Mouse (Mus musculus) embryo, embryonic 10 days (tissue): ENCODE measurements around the gene Raet1e.
A peak's percentile ranks its signal among the peaks of the same experiment; 100 is the strongest.
"Not testable (repeated sequence)": the region's sequence is repeated elsewhere in the genome, so short reads cannot be mapped to it uniquely, and the experiment has no call there.

Source experiments
- DNase-seq: peaks from one replicate; pipeline ENCODE4 v3.0.0-alpha.2; 2015; ENCODE audit warnings: low spot score

Raet1e gene

GRCm38 (mm10) chr10:22361415-22362352, 203.3 kb downstream of the Raet1e start:
- not testable (repeated sequence) for DNase-seq

DNA sequence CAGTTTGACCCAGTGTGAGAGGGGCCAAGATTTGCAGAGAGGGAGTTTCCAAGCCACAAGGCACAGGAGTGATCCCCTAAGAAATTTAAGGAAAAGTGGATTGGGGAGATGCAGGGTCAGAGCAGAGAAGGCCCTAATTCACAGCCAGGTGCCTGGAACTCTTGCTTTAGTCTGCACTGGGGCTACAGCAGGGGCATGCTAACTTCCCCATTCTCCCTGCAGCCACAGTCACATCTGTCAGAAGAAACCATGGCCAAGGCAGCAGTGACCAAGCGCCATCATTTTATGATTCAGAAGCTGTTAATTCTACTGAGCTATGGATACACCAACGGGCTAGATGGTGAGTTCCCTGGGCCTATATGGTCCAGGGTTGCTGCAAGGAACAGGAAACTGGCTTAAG, 204.1 kb downstream of the Raet1e start:
- not testable (repeated sequence) for DNase-seq

DNA sequence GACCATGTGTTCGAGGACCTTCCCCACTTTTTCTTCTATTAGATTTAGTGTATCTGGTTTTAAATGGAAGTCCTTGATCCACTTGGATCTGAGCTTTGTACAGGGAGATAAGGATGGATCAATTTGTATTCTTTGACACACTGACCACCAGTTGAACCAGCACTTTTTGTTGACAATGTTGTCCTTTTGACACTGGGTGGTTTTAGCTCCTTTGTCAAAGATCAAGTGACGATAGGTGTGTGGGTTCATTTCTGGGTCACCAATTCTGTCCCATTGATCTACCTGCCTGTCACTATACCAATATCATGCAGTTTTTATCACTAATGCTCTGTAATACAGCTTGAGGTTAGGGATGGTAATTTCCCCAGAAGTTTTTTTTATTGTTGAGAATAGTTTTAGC, 206.5 kb downstream of the Raet1e start:
- DNase-seq = not testable (repeated sequence)

DNA sequence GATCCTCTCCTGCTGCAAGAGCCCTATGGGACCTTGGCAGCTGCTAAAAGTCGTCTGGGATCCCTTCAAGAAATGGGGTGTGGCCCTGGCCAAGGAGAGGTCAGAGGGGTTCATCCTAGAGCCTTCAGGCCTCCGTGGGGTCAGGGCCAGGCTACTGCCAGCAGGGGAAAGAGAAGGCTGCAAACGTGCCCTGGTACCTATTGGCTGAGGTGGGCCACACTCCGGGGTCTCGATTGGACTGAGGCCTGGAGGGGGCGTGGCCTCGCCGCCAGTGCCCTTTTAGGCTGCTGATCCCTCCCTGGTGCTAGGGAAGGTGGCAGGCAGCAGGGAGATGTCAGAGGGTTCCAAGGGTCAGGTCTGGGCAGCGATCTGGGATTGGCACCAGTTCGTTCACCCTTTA, 222.9 kb downstream of the Raet1e start:
- peak; percentile 56 for DNase-seq

- not testable (repeated sequence) for DNase-seq
These were observed 231.8 kb downstream of the Raet1e start for GRCm38 (mm10) chr10:22390146-22390545.

GRCm38 (mm10) chr10:22391616-22392015, 233.2 kb downstream of the Raet1e start:
- not testable (repeated sequence) for DNase-seq

- not testable (repeated sequence) for DNase-seq
These were observed 234.9 kb downstream of the Raet1e start for GRCm38 (mm10) chr10:22393028-22393824.

- DNase-seq = not testable (repeated sequence)
These were observed 238.3 kb downstream of the Raet1e start for GRCm38 (mm10) chr10:22396680-22397079.

DNA sequence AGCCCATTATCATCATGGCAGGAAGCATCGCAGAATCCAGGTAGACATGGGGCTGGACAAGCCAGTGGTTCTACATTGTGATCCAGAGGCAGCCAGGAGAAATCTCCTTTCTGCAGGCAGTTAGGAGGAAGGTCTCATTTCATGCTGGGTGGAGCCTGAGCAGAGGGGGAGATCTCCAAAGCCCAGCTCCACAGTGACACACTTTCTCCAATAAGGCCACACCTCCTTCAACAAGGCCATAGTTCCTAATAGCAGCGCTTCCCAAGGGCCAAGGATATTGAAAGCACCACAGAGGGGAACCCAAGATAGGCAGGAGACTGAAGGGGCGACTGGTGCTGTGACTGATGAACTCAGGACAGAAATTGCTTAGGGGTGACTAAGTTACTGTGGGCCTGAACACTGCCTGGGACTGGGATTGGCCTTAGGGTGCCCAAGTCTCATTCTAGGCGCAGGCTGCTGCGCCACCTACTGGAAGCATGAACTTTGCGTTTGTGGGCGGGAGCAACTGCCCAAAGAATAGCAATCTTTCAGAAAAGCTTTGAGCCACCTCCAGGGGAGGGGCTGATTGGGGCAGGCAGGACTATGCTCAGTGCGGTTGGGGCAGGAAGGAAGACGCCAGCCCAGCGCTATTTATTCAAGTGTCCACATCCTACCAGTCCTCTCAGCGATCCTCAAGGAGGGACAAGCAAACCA, 244.0 kb downstream of the Raet1e start:
- DNase-seq = peak; percentile 80

DNA sequence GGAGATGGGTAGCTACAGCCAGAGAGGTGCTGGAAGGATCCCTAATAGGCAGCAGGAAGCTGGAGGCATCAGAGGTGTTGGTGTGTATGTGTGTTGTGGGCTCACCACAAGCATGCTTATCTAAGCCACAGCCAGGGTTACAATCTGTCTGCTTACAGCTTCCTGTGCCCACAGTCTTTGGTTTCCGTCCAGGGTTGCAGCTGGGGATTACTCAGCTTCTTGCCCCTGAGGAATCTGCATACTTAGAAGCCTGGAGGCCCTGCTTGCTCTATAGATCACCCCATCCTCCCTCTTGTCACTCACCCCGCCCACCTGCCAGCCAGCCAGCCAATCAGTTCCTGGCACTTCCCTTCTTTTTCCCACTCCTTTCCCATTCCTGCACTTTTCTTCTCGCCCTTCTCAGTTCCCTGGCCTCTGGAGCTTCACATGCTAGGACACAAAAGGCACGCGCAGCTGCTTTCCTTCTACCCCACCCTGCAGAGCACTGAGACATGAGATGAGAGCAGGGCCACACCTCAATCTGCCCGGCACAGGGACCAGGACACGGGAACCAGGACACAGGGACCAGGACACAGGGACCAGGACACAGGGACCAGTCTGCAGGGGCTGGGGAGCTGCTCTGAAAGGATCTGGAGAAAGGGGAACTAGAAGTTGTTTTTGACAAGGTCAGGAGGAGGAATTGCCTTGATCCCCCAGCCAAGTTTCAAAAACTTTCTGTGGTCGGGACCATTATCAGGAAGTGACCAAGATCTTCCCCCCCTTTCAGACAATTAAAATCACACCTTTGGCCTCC, 255.5 kb downstream of the Raet1e start:
- DNase-seq = peak; percentile 12
